Mouse (Mus musculus) gastrocnemius, postnatal 36 days (tissue): ENCODE results near the gene Gli2. TPM values are rescaled to one million over a fixed set of nuclear protein-coding genes. Genes with fewer than 3 reads are reported as not detected.

Experiments
- DNase-seq, 2 experiments: peaks; one replicate each; pipeline ENCODE4 v3.0.0; 2022
- intact Hi-C: fragments of 180-260 bp; cut with DNase I; formaldehyde crosslinking; loops from one replicate; pipeline ENCODE4 v1.15.1; 2025
- total RNA-seq, 2 experiments: library from RNA; stranded (reverse); gene quantifications; 2 replicates each; pipeline ENCODE4 v1.2.3; 2021

The Gli2 gene
- total RNA-seq, 2 experiments from 2014 or later = 1.1 to 2.0 TPM

GRCm38 (mm10) chr1:118954434-118955301 lies 98.8 kb downstream of the Gli2 start:
- intact Hi-C loops = no loop called here
- peak in 1 of 2 experiments; percentile 21 for DNase-seq

- intact Hi-C loops = no loop called here
- DNase-seq = no peak
These were observed 100.4 kb downstream of the Gli2 start for GRCm38 (mm10) chr1:118953031-118953430.

- DNase-seq = no peak
- intact Hi-C loops = no loop called here
These were observed 101.1 kb downstream of the Gli2 start for GRCm38 (mm10) chr1:118952318-118952717.

GRCm38 (mm10) chr1:118948407-118948806 lies 105.0 kb downstream of the Gli2 start:
- intact Hi-C loops = no loop called here

GRCm38 (mm10) chr1:118947221-118947620 lies 106.2 kb downstream of the Gli2 start:
- DNase-seq = no peak
- intact Hi-C loops = no loop called here

More at GRCm38 (mm10) chr1:118948407-118948806, 105.0 kb downstream of the Gli2 start:
- DNase-seq = peak in 1 of 2 experiments; percentile 14

- intact Hi-C loops = no loop called here
- no peak for DNase-seq
These were observed 112.1 kb downstream of the Gli2 start for GRCm38 (mm10) chr1:118941336-118941735.

GRCm38 (mm10) chr1:118940269-118940840 lies 113.1 kb downstream of the Gli2 start:
- intact Hi-C loops = no loop called here
- no peak for DNase-seq

GRCm38 (mm10) chr1:118938206-118938605 lies 115.2 kb downstream of the Gli2 start:
- peak in 1 of 2 experiments; percentile 31 for DNase-seq
- intact Hi-C loops = no loop called here

- intact Hi-C loops = no loop called here
- DNase-seq = no peak
These were observed 117.3 kb downstream of the Gli2 start for GRCm38 (mm10) chr1:118936108-118936507.

GRCm38 (mm10) chr1:118935518-118935917 lies 117.9 kb downstream of the Gli2 start:
- intact Hi-C loops = no loop called here
- no peak for DNase-seq

GRCm38 (mm10) chr1:118932167-118932566 lies 121.3 kb downstream of the Gli2 start:
- DNase-seq = no peak
- intact Hi-C loops = no loop called here

GRCm38 (mm10) chr1:118927543-118928354 lies 125.7 kb downstream of the Gli2 start:
- DNase-seq = no peak
- intact Hi-C loops = no loop called here

GRCm38 (mm10) chr1:118926556-118926955 lies 126.9 kb downstream of the Gli2 start:
- intact Hi-C loops = no loop called here
- DNase-seq = no peak

GRCm38 (mm10) chr1:118922189-118922588 lies 131.2 kb downstream of the Gli2 start:
- intact Hi-C loops = no loop called here
- no peak for DNase-seq

GRCm38 (mm10) chr1:118917520-118918220 lies 135.7 kb downstream of the Gli2 start:
- no peak for DNase-seq
- intact Hi-C loops = no loop called here

- intact Hi-C loops = no loop called here
- DNase-seq = peak in 1 of 2 experiments; percentile 18
These were observed 136.8 kb downstream of the Gli2 start for GRCm38 (mm10) chr1:118916477-118917075.

- DNase-seq = no peak
- intact Hi-C loops = no loop called here
These were observed 139.7 kb downstream of the Gli2 start for GRCm38 (mm10) chr1:118913414-118914385.

GRCm38 (mm10) chr1:118912929-118913328 lies 140.5 kb downstream of the Gli2 start:
- intact Hi-C loops = no loop called here
- DNase-seq = no peak

GRCm38 (mm10) chr1:118911427-118911727 lies 142.0 kb downstream of the Gli2 start:
- DNase-seq = no peak
- intact Hi-C loops = no loop called here
